Mouse (Mus musculus) neural tube, embryonic 13.5 days (tissue): ENCODE results near the gene Rin2. TPM values are rescaled to one million over a fixed set of nuclear protein-coding genes. Genes with fewer than 3 reads are reported as not detected.

Experiments used
- ATAC-seq: fragments of 200-750 bp; cut with Nextera tagmentation; 2 replicates; pipeline ENCODE4 v1.8.0; 2017; ENCODE audit warnings: low read depth, mild to moderate bottlenecking, moderate TSS enrichment, moderate library complexity
- H3K27ac ChIP-seq: fragments of 300-500 bp; sonication (generic); replicated peaks from 2 replicates; pipeline ENCODE4 v1.5.1; 2015; ENCODE audit warnings: moderate library complexity, mild to moderate bottlenecking, inconsistent platforms
- H3K27me3 ChIP-seq: fragments of 300-500 bp; sonication (generic); 2 replicates; pipeline ENCODE4 v1.6.1; 2015; ENCODE audit warnings: mild to moderate bottlenecking, inconsistent platforms
- H3K36me3 ChIP-seq: fragments of 300-500 bp; sonication (generic); 2 replicates; pipeline ENCODE4 v1.6.1; 2015; ENCODE audit warnings: mild to moderate bottlenecking, inconsistent platforms
- H3K4me1 ChIP-seq: fragments of 300-500 bp; sonication (generic); replicated peaks from 2 replicates; pipeline ENCODE4 v1.6.1; 2015; ENCODE audit warnings: inconsistent platforms
- H3K4me2 ChIP-seq: fragments of 300-500 bp; sonication (generic); 2 replicates; pipeline ENCODE4 v1.6.1; 2015; ENCODE audit warnings: inconsistent platforms, mild to moderate bottlenecking, moderate library complexity
- H3K4me3 ChIP-seq: fragments of 300-500 bp; sonication (generic); 2 replicates; pipeline ENCODE4 v1.5.1; 2015; ENCODE audit warnings: mild to moderate bottlenecking, inconsistent platforms
- H3K9ac ChIP-seq: fragments of 300-500 bp; sonication (generic); 2 replicates; pipeline ENCODE4 v1.6.1; 2015; ENCODE audit warnings: moderate library complexity, mild to moderate bottlenecking, inconsistent platforms
- H3K9me3 ChIP-seq: fragments of 300-500 bp; sonication (generic); 2 replicates; pipeline ENCODE4 v1.6.1; 2016; ENCODE audit warnings: inconsistent platforms
- WGBS: fragments of 180-500 bp; shearing (Covaris S2); methylation state at CpG from one replicate; pipeline ENCODE4 v1.1.7; 2015; 5-methylcytosine and 5-hydroxymethylcytosine counted together
- polyA plus RNA-seq: library from polyadenylated mRNA; unstranded; fragments of >200 nt; fragmentation: Nextera tagmentation; extraction: Ambion mirVana; gene quantifications from 2 replicates; pipeline ENCODE4 v1.2.1, GENCODE M21; 2015

Rin2 gene
- polyA plus RNA-seq, 1 experiment from 2014 or later = 17.2 TPM

GRCm38 (mm10) chr2:145670131-145670530 is 4.9 kb upstream of the Rin2 start:
- no peaks in the 10 kb centered on the region for H3K27me3 ChIP-seq
- H3K4me2 ChIP-seq = no peak overlapping the region
- ATAC-seq = no peak
- no peaks in the 10 kb centered on the region for H3K36me3 ChIP-seq
- H3K4me3 ChIP-seq = no peak overlapping the region
- H3K27ac ChIP-seq = no peak overlapping the region
- peaks cover 12% of the 10 kb centered on the region for H3K4me1 ChIP-seq
- 90% methylated on average over 4 of the region's 4 CpGs for WGBS
- no peak overlapping the region for H3K9ac ChIP-seq
- no peaks in the 10 kb centered on the region for H3K9me3 ChIP-seq

GRCm38 (mm10) chr2:145674496-145675141 is 396 bp upstream of the Rin2 start:
- ATAC-seq = peak; percentile 52
- H3K9me3 ChIP-seq = peaks cover 4% of the 10 kb centered on the region; the same call in 1 of the 2 replicates
- WGBS = 3% methylated on average over 23 of the region's 23 CpGs
- H3K27me3 ChIP-seq = no peaks in the 10 kb centered on the region
- H3K36me3 ChIP-seq = no peaks in the 10 kb centered on the region
- peak overlapping the region; percentile 89 for H3K4me2 ChIP-seq
- peaks cover 44% of the 10 kb centered on the region for H3K4me1 ChIP-seq
- H3K27ac ChIP-seq = peak overlapping the region; percentile 78
- H3K9ac ChIP-seq = peak overlapping the region; percentile 82
- H3K4me3 ChIP-seq = peak overlapping the region; percentile 75

DNA sequence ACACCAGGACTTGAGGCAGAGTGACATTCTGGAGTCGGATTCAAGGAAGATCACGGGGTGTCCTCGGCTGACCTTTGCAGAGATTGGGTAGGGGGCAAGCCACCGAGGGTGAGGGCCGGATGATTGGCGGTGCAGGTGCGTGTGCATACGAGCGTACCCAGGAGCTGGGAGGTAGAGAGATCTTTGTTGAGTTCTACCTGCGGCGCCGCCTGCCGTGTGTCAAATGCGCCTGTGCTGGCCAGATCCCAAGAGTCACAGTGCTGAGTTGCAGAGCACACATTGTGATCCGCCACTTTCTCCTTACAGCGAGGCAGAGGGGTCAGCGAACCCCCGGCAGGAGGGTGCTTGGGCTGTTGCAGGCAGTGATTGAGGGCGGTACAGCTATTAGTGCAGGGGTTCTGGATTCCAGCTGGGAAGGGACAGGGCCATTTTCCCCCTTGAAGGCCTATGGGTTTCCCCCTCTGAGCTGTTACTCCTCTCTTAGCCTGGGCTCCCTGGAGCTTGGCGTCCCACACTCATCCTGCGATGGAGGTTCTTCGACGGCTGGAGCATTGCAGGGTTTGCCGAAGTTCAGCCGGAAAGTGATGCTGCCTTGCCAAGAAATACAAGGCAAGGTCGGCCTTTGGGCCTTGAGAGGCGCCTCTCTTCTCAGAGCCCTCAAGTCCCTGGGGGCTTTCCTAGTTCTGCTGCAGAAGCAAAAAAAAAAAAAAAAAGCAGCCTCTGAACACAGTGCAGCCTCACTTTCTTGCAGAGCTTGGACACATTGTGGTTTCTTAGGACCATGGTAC is 935 bp downstream of the Rin2 start:
- Histone ChIP-seq H3K27ac (peak overlapping the region; percentile 78), H3K9me3 (peaks cover 4% of the 10 kb centered on the region; the same call in 1 of the 2 replicates), H3K36me3 (no peaks in the 10 kb centered on the region), H3K4me1 (peaks cover 44% of the 10 kb centered on the region), H3K27me3 (no peaks in the 10 kb centered on the region), H3K9ac (peak overlapping the region; percentile 82), H3K4me3 (peak overlapping the region; percentile 75), H3K4me2 (peak overlapping the region; percentile 89)
- 4% methylated on average over 27 of the region's 27 CpGs for WGBS
- peak; percentile 74 for ATAC-seq

DNA sequence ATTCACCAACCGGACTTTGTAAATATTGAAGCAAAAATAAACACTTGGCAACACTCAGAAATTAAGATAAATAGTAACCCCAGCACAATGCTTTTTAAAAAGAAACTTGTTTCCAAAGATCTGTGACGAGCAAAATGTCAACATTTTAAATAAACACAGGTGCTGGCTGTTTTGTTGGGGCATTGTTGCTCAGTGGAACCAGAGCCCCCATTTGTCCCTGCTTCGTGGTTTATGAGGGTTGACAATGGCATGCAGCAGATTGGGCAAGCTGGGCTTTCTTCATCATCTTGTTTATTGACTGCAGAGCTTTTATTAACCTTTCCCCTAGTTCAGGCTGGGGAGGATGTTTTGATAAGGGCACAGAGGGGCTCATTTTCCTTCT is 1.5 kb downstream of the Rin2 start:
- Histone ChIP-seq H3K9me3 (peaks cover 4% of the 10 kb centered on the region; the same call in 1 of the 2 replicates), H3K36me3 (no peaks in the 10 kb centered on the region), H3K27me3 (no peaks in the 10 kb centered on the region), H3K9ac (peak overlapping the region; percentile 82), H3K4me2 (peak overlapping the region; percentile 89), H3K4me3 (peak overlapping the region; percentile 75), H3K4me1 (peaks cover 44% of the 10 kb centered on the region), H3K27ac (no peak overlapping the region)
- no peak for ATAC-seq
- WGBS = 30% methylated on average over 3 of the region's 3 CpGs

DNA sequence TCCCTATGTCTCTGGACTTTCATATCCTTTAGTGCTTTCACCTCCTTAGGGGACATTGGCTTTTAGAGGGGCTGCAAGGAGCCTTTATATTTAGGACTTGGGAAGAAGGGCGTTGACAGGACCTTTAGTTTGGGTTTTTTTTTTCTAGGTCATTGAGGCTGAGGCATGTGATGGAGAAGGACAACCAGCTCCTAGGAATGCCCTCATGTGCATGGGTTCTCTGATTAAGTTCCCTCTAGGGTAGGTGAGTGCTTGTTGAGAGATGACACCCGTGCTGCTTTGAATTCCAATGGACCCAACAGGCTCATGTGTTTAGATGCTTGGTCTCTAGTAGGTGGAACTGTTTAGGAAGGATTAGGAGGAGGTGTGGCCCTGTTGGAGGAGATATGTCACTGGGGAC is 1.9 kb downstream of the Rin2 start:
- no peaks in the 10 kb centered on the region for H3K27me3 ChIP-seq
- peaks cover 44% of the 10 kb centered on the region for H3K4me1 ChIP-seq
- H3K9me3 ChIP-seq = peaks cover 4% of the 10 kb centered on the region; the same call in 1 of the 2 replicates
- H3K4me2 ChIP-seq = peak overlapping the region; percentile 89
- no peak for ATAC-seq
- no peak overlapping the region for H3K9ac ChIP-seq
- no peak overlapping the region for H3K4me3 ChIP-seq
- H3K27ac ChIP-seq = no peak overlapping the region
- no peaks in the 10 kb centered on the region for H3K36me3 ChIP-seq
- 77% methylated on average over 2 of the region's 2 CpGs for WGBS

- Histone ChIP-seq H3K4me2 (no peak overlapping the region), H3K27me3 (no peaks in the 10 kb centered on the region), H3K27ac (no peak overlapping the region), H3K9ac (no peak overlapping the region), H3K4me1 (peaks cover 34% of the 10 kb centered on the region), H3K36me3 (no peaks in the 10 kb centered on the region), H3K9me3 (peaks cover 4% of the 10 kb centered on the region; the same call in 1 of the 2 replicates), H3K4me3 (no peak overlapping the region)
- WGBS = 94% methylated on average over 2 of the region's 2 CpGs
- no peak for ATAC-seq
Observed at GRCm38 (mm10) chr2:145680141-145680540, 5.1 kb downstream of the Rin2 start.

DNA sequence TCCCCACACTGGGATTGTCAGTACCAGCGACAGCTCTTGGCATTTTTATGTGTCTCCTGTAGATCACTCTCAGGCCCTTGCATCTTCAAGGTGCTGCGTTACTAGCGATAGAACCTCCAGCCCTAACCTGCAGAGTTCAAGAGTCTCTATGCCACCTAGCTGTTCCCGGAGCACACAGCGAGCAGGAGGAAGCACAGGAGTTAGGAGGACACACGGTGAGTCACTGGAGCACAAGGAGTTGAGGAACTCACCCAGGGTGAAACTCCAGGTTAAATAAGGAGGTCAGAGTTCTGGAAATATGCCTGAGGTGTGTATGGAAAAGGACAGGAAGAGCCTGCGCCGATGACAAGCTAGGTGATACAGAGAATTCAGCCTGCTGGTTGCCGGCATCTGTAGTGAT is 5.7 kb downstream of the Rin2 start:
- no peaks in the 10 kb centered on the region for H3K27me3 ChIP-seq
- H3K36me3 ChIP-seq = no peaks in the 10 kb centered on the region
- no peak overlapping the region for H3K4me3 ChIP-seq
- 84% methylated on average over 9 of the region's 9 CpGs for WGBS
- no peak overlapping the region for H3K4me2 ChIP-seq
- no peak overlapping the region for H3K9ac ChIP-seq
- no peak for ATAC-seq
- H3K4me1 ChIP-seq = peaks cover 34% of the 10 kb centered on the region
- H3K27ac ChIP-seq = no peak overlapping the region
- H3K9me3 ChIP-seq = peaks cover 4% of the 10 kb centered on the region; the same call in 1 of the 2 replicates

- Histone ChIP-seq H3K9ac (no peak overlapping the region), H3K9me3 (peaks cover 4% of the 10 kb centered on the region; the same call in 1 of the 2 replicates), H3K4me3 (no peak overlapping the region), H3K27me3 (no peaks in the 10 kb centered on the region), H3K27ac (no peak overlapping the region), H3K4me2 (no peak overlapping the region), H3K36me3 (no peaks in the 10 kb centered on the region), H3K4me1 (peaks cover 25% of the 10 kb centered on the region)
- ATAC-seq = no peak
- WGBS = 87% methylated on average over 4 of the region's 4 CpGs
Observed at GRCm38 (mm10) chr2:145681626-145682025, 6.6 kb downstream of the Rin2 start.

DNA sequence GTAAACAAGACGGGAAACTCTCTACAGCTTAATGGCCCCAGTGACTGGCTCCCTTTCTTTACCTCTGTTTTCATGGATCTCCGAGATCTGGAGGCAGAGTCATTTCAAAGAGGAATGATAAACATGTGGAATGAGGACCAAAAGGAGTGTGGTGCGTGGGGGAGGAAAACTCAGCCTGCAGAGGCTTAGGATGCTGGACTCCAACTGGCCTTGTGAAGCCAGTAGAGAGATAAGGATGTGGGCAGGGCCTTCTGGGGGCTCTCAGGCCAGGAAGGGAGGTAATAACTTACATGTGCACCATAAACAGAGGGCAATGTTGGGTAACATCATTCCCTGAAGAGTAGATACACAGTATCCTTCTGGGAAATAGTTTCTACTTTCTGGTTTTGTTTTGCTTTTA is 7.9 kb downstream of the Rin2 start:
- no peaks in the 10 kb centered on the region for H3K36me3 ChIP-seq
- no peak overlapping the region for H3K9ac ChIP-seq
- 69% methylated on average over 3 of the region's 3 CpGs for WGBS
- H3K27me3 ChIP-seq = no peaks in the 10 kb centered on the region
- ATAC-seq = no peak
- H3K4me2 ChIP-seq = no peak overlapping the region
- no peak overlapping the region for H3K27ac ChIP-seq
- peaks cover 14% of the 10 kb centered on the region; the same call in 1 of the 2 replicates for H3K4me1 ChIP-seq
- no peaks in the 10 kb centered on the region for H3K9me3 ChIP-seq
- no peak overlapping the region for H3K4me3 ChIP-seq

DNA sequence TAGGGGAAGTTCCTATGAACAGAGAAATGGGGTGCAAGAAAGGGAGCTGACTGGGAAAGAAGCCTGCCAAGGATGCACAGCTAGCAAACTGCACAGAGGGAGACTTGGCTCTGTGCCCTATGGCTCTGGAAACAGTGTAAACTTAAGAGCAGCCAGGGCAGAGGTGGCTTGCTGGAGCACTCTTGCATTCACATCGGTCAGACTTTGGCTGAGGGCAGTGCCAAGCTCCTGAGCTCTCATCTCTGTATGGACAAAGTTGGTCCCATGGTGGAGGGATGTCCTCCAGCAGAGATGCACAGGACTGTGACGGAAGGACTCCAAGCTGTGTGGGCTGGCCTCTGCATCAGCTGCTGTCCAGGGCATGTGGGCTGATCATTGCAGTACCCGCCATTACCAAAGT is 8.5 kb downstream of the Rin2 start:
- no peak overlapping the region for H3K27ac ChIP-seq
- WGBS = 85% methylated on average over 3 of the region's 3 CpGs
- peak; percentile 27; the same call in 1 of the 2 replicates for ATAC-seq
- H3K9ac ChIP-seq = no peak overlapping the region
- no peaks in the 10 kb centered on the region for H3K27me3 ChIP-seq
- H3K4me2 ChIP-seq = no peak overlapping the region
- H3K4me1 ChIP-seq = peaks cover 7% of the 10 kb centered on the region; the same call in 1 of the 2 replicates
- no peak overlapping the region for H3K4me3 ChIP-seq
- no peaks in the 10 kb centered on the region for H3K9me3 ChIP-seq
- no peaks in the 10 kb centered on the region for H3K36me3 ChIP-seq

DNA sequence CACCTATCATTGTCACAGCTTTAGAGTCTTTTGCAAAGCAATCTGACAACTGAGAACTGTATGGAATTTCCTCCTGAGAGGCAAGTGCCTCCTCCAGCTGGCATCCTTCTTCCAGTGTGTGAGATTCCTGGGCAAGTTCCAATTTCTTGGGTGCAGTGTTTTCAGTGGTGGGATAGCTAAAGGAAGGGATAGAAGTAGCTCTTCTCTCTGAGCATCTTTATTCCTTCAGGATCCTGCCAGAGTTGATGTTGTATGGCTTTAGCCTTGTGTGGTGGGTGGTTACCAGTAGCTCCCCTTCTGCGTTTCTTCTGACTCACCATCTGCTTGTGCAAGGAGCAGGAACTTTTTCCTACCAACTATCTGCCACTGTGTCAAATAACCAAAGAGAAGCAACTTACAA is 9.1 kb downstream of the Rin2 start:
- H3K4me3 ChIP-seq = no peak overlapping the region
- H3K4me2 ChIP-seq = no peak overlapping the region
- no peaks in the 10 kb centered on the region for H3K27me3 ChIP-seq
- ATAC-seq = no peak
- H3K4me1 ChIP-seq = peaks cover 3% of the 10 kb centered on the region; the same call in 1 of the 2 replicates
- 82% methylated on average over 1 of the region's 1 CpGs for WGBS
- H3K9me3 ChIP-seq = no peaks in the 10 kb centered on the region
- no peaks in the 10 kb centered on the region for H3K36me3 ChIP-seq
- no peak overlapping the region for H3K27ac ChIP-seq
- H3K9ac ChIP-seq = no peak overlapping the region

- H3K9ac ChIP-seq = no peak overlapping the region
- no peak overlapping the region for H3K4me3 ChIP-seq
- 80% methylated on average over 8 of the region's 8 CpGs for WGBS
- peaks cover 3% of the 10 kb centered on the region; the same call in 1 of the 2 replicates for H3K4me1 ChIP-seq
- no peak for ATAC-seq
- H3K27ac ChIP-seq = no peak overlapping the region
- H3K36me3 ChIP-seq = no peaks in the 10 kb centered on the region
- no peaks in the 10 kb centered on the region for H3K27me3 ChIP-seq
- no peak overlapping the region for H3K4me2 ChIP-seq
- no peaks in the 10 kb centered on the region for H3K9me3 ChIP-seq
Observed at GRCm38 (mm10) chr2:145684891-145685290, 9.9 kb downstream of the Rin2 start.
